Mouse (Mus musculus) ES-CJ7 (cell line): Measurements from ENCODE around the gene Wdr20rt.
A peak's percentile ranks its signal among the peaks of the same experiment; 100 is the strongest.

Experiments used
- DNase-seq: peaks from one replicate; pipeline ENCODE4 v3.0.0; 2011; ENCODE audit warnings: low read depth, low spot score

Gene Wdr20rt

DNA sequence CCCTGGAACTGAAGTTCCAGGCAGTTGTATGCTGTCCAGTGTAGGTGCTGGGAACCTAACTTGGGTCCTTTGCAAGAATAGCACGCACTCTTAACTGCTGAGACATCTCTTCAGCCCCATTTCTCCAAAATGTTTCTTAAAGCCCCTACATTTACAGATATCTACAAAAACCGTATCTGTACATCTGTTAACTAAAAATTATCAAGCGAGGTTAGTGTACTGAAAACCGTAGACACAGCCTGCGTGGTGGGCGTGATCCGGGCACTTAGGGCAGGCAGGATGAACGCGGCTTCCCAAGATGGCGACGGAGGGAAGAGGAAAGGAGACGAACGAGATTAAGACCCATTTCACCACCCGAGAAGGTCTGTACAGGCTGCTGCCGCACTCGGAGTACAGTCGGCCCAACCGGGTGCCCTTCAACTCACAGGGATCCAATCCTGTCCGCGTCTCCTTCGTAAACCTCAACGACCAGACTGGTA is at the start of gene Wdr20rt:
TSS of gene Wdr20rt (plus strand) at position 51 of the 479 bp plus-strand sequence.
- DNase-seq: peak; percentile 19

DNA sequence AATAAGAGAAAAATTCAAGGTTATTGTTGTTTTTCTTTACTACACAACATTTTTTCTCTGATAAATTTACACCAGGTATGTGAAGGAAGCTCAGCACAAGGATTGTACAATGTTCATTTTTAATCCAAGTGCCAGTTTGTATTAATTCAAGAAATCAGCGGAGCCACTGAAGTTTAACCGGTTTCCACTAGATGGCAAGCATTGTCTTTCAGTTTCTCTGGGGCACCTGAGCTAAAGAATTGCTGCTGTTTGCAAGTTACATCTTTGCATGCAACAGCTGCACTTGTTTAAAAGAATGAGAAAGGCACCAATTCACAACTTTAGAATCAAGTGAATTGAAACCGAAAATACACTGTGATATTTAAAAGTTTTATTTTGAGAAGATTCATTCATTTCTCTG is 38.0 kb upstream of the Wdr20rt start:
- no peak for DNase-seq

DNA sequence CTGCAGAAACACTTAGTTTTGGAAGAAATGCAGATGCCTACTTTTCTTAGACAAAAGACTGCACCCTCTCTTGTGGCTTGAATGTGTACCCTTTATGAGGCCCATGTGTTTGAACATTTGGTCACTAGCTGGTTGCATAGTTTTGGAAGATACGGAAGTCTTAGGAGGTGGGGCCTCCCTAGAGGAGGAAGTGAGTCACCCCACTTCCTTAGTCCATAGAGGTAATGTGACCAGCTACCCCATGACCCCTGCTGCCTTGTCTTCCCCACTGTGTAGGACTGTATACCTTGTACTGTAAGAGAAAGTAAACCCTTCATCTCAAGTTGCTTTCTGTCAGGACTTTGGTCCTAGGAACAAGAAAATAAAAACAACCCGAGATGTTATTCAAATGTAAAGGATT is 36.1 kb upstream of the Wdr20rt start:
- no peak for DNase-seq

DNA sequence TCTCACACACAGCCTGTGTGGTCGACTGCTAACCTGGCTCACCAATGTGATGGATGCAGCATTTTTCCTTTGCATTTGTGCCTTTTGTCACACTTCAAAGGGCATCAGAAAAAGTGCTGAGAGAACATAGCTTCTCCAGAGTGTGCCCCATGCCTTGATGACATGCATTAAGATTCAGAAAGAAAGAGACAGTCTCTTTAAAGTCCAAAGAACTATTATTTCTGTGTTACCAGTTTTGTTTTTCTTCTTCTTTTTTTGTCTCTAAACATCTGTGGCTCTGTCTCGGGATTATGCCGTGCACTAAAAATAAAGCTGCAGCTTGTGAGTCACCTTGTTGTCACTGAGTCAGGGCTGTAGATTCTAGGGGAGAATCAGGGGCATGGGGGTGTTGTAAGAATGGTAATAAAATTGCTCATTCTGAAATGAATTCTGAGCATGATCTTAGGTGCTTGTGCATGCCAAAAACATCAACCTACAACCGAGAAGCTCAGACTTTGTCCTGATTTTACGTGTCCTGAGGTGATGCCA is 31.2 kb upstream of the Wdr20rt start:
- no peak for DNase-seq

DNA sequence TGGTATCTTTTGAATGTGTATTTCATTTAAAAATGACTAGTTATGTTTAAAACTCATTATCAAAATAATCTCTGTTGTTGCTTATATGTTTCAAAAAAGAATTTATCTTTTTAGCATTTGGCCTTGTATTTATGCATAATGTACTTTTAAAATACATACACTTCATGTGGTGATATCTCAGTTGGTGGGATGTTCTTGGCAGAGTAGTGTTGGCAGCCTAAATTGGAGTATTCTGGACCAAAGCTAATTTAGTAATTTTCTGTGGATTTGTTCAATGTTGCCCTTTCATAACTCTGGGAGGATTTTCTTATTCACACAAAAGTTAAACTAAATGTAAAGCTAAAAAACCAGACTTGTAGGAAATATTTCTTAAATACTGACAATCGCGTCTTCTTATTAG is 23.5 kb upstream of the Wdr20rt start:
- no peak for DNase-seq

DNA sequence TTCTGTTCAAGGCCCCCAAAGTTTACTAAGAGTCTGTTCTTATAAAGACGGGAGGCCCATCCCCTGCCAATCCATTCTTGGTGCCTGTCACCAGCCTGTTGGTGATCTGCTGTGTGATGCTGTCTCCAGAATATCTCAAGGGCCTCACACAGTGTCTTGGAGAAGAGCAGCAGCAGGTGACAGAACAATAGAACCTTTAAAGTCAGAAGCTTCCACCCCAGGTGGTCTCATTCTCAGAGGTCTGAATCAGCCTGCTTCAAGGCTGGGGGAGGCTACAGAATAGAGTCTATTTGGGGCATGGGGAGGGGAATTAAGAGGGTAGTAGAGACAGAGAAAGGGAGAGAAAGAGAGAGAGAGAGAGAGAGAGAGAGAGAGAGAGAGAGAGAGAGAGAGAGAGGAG is 18.9 kb upstream of the Wdr20rt start:
- peak; percentile 83 for DNase-seq

DNA sequence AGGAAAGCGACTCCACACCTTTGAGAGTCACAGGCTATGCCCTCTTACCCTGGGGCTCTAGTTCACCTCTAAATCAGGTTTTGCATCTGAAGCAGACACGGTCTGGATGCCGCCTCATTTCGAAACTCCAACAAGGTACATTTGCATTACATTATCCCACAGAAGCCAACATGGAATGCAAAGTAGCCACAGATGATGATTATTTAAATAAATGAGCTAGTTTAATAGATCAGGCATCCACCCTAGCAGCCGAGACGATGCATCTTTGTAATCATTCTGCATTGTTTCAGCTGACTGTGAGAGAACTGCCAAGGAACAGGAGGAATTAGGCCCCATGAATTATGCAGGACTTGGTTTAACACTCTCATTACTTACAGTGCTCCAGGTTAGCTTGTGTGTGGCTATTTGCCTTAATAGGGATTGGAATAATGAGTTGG is 8.9 kb upstream of the Wdr20rt start:
- DNase-seq: peak; percentile 13

DNA sequence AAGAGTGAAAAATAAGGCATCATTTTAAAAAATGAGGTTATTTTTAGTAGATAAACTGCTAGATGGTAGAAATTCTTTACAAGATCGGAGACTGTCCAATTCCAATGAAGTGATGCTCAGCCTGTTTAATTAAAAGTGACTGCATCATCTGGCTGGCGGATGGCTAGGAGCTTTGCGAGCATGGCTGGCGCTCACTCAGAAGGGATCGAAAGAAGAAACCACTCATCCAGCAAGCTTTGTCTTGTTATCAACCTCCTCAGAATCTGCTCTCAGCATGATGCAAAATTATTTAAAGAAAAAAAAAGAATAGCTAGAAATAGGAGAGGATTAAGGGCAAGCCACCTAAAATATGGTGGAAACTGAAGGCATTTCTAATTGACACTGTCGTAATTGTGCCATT is 3.3 kb downstream of the Wdr20rt start:
- no peak for DNase-seq

DNA sequence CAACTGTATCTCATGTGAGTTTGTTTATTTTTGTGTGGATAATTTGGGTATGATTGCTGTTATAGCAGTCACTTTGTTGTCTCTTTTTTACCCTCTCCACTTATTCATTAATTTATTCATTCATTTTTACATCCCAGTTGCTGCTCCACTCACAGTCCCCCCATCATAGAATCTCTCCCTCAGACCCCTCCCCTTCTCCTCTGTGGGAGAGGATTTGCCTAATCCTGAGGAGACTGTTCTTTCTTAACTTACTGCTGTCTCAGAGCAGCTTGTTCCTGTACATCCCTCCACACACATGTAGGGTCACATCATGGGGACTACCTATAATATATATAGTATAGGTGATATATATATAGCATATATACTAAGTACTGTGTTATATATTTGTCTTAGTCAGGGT is 3.7 kb downstream of the Wdr20rt start:
- DNase-seq: no peak

DNA sequence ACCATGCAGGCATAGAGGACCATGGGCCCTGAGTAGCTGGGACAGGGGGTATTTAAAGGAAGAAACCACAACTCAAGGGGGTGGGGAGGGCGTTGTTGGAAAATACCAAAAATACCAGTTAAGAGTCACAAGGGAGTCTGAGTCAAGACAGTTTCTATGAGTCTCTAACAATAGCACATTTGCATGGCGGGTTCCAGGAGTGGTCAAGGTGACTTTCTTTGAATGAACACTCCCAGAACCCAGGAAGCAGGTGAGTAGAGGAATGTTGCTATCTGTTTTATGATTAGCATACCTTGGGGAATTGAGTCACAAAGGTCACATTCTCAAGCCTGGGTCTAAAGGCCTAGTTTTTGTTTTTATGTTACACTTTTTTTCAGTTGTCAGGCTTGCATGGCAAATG is 7.5 kb downstream of the Wdr20rt start:
- peak; percentile 69 for DNase-seq

DNA sequence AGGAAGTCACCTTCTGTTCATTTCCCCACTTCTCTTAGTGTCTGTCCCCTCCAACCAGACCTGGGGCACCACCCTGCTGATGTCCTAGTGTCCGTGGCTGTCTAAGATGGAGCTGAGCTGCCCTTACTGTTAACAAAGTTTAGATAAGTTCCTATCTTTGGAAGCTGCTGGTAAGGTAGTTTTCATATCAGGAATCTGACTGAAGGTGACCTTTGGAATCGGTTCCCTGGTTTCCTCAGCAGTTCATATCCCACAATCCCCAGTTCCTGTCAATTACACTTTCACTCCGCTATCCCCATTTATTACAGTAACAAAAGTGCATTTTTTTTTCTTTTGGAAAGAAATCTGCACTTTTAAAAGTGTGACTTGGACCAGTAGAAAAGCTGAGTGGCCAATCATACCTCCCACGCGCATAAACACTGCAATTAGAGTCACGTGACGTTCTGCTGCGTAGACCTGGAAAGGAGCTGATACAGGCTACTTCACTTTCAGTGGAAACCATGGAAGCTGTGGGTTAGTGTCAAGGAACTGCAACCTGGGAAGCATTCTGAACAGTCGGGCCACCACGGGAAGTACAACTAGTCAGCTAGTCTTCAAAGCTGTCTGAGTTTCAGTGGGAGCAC is 24.9 kb downstream of the Wdr20rt start:
- DNase-seq: no peak

DNA sequence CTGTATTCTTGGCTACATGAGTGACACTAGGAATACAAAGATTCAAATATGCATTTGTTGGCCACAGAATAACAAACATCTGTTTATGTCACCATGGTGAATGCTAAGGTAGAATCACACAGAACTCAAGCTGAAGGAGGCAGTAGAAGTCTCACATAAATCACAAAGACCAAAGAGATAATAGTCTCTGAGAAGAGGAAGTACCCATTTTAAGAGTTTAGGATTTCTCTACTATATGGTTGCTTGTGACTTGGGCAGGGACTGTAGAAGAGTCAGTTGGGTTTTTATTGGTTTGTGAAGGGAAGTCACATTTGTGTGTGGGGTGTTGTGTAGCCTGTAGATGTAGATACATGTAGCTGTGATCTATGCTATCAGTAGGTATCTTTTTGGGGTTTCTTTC is 31.6 kb downstream of the Wdr20rt start:
- no peak for DNase-seq

DNA sequence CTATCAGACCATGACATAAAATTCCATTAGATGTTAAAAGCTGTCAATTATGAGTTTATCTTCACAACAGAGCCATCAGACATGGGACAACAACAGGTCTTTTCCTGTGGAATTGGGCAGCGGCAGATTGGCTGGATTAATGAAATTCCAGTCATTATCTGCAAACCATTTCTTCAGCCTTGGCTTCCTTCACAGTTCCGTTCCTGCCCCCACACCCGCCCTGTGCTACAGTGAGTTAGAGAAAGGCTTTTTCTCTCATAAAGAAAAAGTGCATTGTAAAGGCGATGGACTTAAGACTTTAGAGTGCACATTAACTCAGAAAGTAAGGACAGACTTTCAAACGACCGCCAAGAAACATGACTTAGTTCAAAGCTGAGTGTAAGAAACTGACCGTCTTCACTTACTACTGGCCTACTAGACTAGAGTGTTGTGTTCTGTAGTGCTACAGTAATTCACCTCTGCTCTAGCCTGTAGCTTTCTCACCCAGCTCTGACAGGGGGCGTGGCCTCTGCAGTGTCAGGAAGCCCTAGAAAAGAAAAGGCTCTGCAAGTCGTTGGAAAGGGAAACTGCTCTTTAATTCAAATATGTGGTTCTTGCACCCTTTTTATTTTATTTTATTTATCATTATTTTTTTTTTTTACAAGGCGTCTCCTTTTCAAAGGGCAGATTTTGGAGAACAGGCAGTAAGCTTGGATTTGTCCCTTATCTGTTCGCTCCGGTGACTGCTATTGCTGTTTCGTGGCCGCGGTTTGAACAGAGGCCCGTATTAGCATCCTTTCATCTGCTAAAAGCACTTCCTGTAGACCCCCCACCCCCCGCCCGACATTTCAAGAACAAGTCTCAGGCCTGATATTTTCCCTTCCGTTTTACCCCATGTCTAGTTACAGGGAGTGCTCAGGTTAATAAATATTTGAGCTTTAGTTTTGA is 33.2 kb downstream of the Wdr20rt start:
- peak; percentile 52 for DNase-seq

DNA sequence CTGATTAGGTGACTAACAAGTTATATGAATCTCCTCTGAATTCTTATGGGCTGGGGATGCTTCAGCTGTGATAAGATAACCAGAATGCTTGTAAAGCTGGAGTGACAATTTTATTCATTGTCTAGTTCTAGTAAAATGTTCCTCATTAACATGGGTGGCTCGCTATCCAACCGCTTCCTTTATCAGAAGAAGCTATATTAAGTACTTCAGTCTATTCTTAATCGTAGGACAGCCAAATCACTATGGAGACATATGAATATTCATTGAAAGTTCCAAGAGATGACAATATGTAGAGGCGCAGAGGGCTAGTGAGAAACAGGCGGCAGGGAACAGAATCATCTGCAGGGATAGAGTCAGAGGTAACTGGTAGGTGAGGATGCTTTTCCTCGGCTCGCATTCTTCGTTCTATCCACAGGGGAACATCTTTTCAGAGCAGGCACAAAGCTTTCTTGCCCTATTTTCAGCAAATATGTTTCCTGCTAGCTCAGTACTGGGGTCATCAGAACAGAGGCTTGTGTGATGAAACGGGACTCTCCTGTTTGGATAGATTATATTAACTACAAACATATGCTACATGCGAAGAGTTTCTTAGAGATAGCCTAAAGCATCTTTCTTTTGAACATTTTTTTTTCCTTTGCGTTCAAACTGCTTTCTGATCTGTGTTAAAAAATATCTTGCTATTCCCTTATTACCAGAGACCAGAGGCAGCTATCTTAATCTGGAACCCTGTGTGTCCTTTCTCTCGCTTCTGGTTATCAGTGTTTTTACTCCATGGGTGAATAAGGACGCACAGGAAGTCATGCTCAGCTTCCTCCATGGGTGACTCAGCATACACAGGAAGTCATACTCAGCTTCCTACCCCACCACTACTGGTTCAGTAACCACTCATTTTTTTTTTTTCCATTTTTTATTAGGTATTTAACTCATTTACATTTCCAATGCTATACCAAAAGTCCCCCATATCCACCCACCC is 34.1 kb downstream of the Wdr20rt start:
- no peak for DNase-seq

DNA sequence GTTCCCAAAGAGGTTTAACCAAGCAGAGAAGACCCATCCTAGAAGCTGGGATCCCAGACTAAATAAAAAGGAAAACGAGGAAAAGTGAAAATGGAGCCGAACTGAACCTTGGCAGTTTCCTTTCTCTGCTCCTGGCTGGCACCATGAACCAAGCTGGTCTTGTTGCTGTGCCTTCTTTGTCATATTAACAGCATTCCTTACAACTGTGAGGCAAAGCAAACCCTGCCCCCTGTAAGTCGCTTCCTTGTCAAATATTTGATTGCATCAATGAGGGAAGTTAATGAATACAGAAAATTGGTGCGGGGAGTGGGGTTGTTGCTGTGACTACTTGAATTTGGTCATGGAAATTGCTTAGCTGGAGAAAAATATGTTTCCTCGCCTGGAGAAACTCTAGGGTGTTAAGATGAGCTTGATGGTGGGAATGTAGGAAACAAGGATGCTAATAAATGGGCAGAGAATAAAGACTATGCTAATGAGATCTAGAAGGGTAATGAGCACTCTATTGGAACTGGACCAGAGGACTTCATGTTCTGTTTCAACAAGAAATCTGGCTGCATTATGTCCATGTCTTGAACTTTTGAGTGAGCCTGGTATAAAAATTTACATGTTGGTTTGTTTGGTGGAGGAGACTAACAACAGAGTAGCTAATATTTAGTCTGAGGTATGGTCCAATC is 43.1 kb downstream of the Wdr20rt start:
- DNase-seq: no peak

DNA sequence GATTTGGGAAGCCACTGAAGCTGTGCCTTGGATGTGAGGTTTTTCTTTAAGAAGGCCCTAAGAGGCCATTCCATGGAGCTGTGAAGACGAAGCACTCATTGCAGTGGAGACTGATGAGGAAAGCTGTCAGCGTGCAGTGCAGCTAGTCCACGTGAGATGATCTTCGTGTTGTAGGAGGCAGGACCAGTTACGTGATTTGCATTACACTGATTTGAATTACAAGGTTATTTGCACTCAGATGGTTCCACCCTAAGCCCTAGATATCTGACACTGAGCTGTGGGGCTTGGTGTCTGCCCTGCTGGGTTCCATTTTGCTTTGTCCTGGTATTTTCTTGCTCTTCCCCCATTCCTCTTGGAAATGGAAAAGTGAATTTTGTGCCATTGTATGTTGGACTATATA is 44.1 kb downstream of the Wdr20rt start:
- DNase-seq: peak; percentile 61

DNA sequence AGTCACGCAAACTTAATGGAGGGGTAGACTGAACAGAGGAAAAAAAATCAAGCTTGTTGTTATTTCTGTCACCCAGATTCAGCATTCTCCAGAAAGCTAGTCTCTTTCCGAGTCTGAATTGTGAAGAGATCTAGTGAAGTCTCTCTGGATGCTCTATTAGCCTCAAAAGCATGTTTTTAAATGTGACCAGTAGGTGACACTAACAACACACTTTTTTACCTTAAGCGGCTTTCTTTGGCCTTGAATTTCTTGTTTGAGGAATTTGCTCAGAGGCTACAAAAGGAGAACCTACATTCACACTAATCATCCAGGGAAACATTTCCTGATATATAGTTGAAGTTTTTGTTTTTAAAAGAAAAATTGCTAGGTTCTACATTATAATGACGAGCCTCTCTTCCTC is 48.5 kb downstream of the Wdr20rt start:
- DNase-seq: peak; percentile 46
